Mouse (Mus musculus): ENCODE measurements around the gene Tdpoz1. TPM values are rescaled to one million over a fixed set of nuclear protein-coding genes. Genes with fewer than 3 reads are reported as not detected.
"Not testable (repeated sequence)": the region's sequence is repeated elsewhere in the genome, so short reads cannot be mapped to it uniquely, and the experiment has no call there.

Gene Tdpoz1
- not detected for total RNA-seq (2021)

GRCm38 (mm10) chr3:93676210-93676609 is at the start of gene Tdpoz1:
TSS of gene Tdpoz1 (minus strand) at chr3:93676310.
- DNase-seq (ENCODE audit: extremely low spot score in 1 of 2, low spot score in 1 of 2) = not testable (repeated sequence)

- not testable (repeated sequence) for DNase-seq (ENCODE audit: extremely low spot score in 1 of 2, low spot score in 1 of 2)
These were observed 33.0 kb upstream of the Tdpoz1 start for GRCm38 (mm10) chr3:93708969-93709637.

GRCm38 (mm10) chr3:93692970-93693369 is 16.9 kb upstream of the Tdpoz1 start, which contains the start of gene Gm37596:
TSS of gene Gm37596 (minus strand) at chr3:93693070.
- not testable (repeated sequence) for DNase-seq (ENCODE audit: extremely low spot score in 1 of 2, low spot score in 1 of 2)

- DNase-seq (ENCODE audit: extremely low spot score in 1 of 2, low spot score in 1 of 2) = not testable (repeated sequence)
These were observed 5.2 kb downstream of the Tdpoz1 start for GRCm38 (mm10) chr3:93670805-93671503.

GRCm38 (mm10) chr3:93654260-93654659 is 21.9 kb downstream of the Tdpoz1 start:
- DNase-seq (ENCODE audit: extremely low spot score in 1 of 2, low spot score in 1 of 2) = no peak

GRCm38 (mm10) chr3:93652586-93652985 is 23.5 kb downstream of the Tdpoz1 start, which contains the start of gene Tdpoz2:
TSS of gene Tdpoz2 (minus strand) at chr3:93652686.
- DNase-seq (ENCODE audit: extremely low spot score in 1 of 2, low spot score in 1 of 2) = no peak

- DNase-seq (ENCODE audit: extremely low spot score in 1 of 2, low spot score in 1 of 2) = not testable (repeated sequence)
These were observed 45.0 kb downstream of the Tdpoz1 start for GRCm38 (mm10) chr3:93630917-93631714.

Other genes with a start within 250 kb of the Tdpoz1 start
- under 1 TPM; 0.81 to 0.92 TPM for gene Tchh, start 234.0 kb downstream of the Tdpoz1 start, total RNA-seq (2021)
- not detected for gene Tchhl1, start 207.6 kb downstream of the Tdpoz1 start, total RNA-seq (2021)
- 1 to 10 TPM; 6.1 to 8.5 TPM for gene S100a11, start 155.8 kb downstream of the Tdpoz1 start, total RNA-seq (2021)
- 10 to 100 TPM; 15.0 to 23.5 TPM for gene S100a10, start 121.2 kb downstream of the Tdpoz1 start, total RNA-seq (2021)
- gene Tdpoz2, start 23.6 kb downstream of the Tdpoz1 start, total RNA-seq (2021) = not detected
- not detected for gene Gm37596, start 16.8 kb upstream of the Tdpoz1 start, total RNA-seq (2021)
- not detected for gene Gm5773, start 96.7 kb upstream of the Tdpoz1 start, total RNA-seq (2021)
- gene Tdpoz4, start 120.1 kb upstream of the Tdpoz1 start, total RNA-seq (2021) = not detected
- gene Tdpoz3, start 149.7 kb upstream of the Tdpoz1 start, total RNA-seq (2021) = not detected

Data from layer of hippocampus, postnatal 25 days (tissue).